Mouse (Mus musculus): ENCODE measurements around the gene Kcnh7.

Gene Kcnh7

DNA sequence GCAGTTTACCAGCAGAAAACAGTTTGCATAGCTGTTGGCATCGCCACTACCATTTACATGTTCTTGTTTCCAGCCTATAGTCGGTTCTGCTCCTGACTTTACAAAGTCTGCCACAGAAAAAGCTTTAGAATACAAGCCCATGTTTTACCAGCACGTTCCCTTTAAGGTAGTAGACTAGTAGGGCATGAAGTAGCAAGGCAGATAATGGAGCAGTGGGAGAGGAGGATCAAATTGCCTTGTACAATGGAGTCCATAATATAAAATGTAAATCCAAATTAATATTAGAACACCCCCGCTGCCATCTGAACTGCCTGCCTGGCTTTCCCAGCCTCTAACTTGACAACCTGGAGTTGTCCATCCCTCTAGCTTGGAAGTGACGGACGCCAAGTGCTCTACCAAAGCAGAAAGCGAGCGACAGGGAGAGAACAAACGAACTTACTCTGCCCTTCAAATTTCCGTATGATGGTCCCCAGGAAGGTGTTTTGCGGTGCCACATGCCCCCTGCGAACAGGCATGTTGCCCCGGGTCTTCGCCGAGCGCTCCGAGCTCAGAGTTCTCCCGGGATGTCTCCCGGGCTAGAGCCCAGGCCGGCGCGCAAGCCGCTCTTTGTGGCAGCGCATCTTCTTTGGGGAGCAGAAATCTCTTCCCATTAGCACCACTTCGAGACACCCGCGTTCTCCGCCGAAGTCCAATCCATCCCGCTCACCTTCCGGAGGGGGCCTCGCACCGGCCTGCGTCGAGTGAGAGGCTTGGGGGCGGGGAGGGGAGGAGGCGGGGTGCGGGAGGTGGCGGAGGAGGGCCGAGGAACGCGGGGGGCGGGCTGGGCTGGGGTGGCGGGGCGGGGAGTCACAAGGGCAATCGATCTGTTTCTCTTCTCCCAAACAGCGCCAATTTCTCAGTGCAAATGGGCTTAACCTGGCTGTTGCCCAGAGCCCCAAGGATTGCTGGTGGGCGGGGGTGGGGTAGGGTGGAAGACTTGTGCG is at the start of gene Kcnh7:
Gene Kcnh7, minus strand, starts transcription at position 725 of the 983 bp plus-strand sequence.
- DNase-seq (ENCODE audit: low read depth, low spot score) = no peak

DNA sequence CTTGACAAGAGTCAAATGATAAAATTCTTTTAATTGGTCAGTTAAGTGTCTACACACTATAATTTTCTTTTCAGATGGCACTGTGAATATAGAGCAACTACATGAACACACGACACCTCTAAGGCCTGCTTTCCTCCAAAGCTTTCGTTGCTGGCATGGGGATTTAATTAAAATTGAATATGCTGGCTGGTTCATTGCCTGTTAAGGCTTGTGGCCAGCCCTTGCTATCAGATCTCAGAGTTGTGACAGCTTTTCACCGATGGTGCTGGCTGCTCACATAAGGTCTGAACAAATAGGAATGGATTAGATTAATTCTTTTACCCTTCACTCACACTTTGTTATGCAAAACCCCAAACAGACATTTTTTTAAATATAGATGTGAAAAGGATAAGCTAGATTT is 23.3 kb upstream of the Kcnh7 start:
- DNase-seq (ENCODE audit: low read depth, low spot score) = no peak

DNA sequence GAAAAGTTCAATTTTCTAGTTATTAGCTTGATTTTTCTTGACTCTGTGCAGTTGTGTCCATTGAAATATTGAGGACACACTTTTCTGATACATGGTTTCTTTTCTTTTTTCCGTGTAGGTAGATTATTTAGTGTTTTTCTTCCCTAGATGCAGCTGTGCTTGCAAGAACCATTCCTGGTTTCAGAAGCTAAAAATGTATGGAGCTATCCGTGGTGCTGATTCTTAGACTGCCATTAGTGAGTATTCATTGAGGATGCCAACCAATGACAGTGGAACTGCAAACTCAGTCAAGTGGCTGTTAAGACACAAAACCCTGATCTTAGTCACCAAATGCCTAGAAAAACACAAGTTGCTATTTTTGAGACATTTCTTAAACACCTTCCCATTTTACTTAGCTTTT is 1.9 kb upstream of the Kcnh7 start:
- DNase-seq (ENCODE audit: low read depth, low spot score) = no peak

DNA sequence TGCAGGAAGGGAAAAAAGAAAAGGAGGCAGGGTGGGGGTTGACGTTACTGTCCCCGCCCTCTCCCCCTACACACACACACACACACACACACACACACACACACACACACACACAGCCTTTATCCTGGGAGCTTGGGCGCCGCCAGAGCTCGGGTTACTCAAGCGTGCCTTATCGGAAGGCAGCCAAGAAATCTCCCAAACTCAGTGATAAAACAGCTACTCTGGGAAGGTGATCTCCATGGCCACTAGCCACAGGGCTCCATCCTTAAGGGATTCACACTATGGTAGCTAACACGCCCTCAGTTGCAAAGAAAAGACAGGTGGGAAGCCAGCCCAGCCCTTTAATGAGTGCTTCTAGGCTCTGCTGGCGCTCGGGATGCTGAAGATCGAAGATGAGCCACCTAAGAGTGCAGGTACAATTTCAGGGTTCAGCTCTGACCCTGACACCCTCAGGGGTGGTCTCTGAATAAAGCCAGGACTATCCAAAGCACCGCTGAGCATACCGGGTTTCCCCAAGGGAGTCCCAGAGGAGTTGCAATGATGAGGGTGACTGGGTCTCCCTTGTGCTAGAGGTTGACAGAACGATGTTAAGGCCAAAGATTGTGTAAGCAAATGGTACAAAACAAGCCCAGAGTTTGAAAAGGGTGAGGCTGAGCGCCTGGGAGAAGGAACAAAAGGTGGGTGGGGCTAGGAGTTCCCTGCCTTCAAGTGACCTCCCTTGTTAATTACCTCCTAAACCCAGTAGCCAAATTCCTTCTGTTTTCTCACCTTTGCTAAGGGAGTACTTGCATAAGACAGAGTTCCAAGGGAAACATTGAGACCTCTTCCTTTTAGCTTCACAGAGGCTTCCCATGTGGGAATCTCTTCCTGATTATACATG is 704 bp upstream of the Kcnh7 start:
- DNase-seq (ENCODE audit: low read depth, low spot score) = no peak

DNA sequence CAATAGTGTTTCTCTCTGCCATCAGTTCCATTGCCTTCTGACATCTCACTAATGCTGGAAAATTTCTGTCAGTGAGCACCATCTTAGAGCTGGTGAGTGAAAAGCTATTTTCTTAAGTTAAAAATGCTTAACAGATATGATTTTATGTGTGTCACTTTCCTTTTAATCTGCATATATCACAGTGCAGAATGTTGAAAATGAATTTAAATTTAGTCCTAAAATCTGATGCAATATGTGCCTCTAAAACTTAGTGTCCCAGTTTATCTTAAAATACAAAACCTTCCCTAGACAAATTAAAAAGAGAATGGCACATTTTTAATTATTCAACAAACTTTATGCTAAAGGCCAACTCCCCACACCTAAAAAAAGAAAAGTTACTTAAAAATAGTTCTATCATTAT is 30.4 kb downstream of the Kcnh7 start:
- DNase-seq (ENCODE audit: low read depth, low spot score) = no peak

DNA sequence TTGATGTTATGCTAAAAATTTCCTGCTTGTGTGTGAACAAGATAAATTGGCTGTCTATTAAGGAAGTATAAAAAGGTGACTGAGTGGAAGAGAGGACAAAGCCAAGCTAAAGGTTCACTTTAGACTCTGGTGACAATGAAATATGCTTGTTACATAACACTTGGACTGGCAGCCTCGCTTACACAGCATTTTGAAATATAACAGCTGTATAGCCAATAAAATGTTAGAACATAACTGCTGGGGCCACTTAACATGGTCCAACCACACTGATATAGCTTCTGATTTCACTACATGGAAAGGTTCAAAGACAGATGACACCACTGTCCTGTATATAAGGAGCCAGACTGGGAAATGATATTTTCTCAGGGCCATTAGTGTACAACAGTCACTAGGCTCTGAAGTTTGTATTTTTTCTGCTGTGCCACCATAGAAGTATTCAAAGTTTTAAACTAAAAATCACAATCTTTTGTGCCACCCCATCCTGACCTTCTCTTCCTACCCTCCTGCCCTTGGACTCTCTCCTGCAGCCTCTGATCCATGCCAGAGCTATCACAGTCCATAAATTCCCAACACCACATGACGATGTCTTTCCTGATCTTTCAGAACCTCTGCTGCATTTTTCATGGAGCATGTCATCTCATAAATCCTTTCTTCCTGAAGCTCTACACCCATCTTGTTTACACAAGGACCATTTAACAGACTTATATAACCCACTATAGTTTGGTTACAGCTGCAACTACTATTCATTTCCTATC is 56.1 kb downstream of the Kcnh7 start:
- no peak for DNase-seq (ENCODE audit: low read depth, low spot score)

DNA sequence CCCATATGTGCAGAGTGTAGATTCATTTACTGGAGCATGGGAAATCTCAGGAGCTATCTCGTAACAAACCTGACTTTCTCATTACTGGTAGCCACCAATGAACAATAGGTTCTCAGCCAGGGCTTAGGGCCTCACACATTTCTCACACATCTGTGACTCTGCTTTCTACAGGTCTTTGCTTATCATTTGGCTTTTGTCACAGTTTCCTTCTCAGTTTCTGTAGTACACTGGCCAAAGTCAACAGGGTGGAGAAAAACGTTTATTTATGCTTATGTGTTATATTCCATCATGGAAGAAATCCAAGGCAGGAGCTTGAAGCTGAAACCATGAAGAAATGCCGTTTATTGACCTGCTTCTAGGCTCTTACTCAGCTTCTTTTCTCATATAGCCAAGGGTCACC is 63.8 kb downstream of the Kcnh7 start:
- DNase-seq (ENCODE audit: low read depth, low spot score) = no peak

DNA sequence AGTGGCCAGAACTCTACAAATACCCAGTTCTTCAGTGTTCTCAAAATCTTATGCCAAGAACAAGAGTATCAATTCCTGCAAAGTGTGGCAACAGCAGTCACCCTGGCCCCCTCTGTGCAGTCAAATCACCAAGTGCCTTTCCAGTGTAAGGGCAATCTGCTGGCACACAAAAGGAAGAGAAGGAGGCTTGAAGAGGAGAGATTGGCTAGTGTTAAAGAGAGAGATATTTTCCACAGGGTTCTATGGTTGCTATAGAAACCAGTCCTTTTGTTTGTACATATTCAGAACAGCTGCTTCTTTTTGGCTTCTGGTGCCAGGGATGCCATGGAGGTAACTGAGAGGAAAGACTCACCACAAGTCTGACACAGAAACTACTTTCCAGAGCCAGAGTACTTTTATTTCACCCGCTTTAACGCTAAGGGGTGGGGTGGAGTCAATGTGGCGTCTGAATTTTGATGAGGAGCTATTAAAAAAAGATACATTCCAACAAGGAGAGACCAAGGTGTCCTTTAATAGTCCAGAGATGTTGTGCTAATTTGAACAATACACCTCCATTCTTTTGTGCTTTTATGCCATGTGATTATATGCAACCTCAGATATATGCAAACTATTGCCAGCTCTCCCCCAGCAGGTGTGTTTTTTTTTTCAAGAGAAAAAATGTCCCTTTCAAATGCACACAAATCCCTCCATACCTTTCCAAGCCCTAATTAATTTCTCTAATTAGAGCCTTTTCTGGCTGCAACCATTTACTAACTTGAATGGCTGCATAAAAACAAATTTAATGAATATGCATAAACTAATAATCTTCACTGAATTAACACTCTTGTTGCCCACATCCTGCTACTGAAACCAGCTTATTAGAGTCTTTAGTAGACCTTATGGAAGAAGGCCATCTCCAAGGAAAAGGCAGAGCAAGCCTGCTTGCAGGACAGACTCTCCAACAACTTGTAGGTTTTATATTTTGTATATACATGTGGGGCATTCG is 66.6 kb downstream of the Kcnh7 start:
- DNase-seq (ENCODE audit: low read depth, low spot score) = no peak

DNA sequence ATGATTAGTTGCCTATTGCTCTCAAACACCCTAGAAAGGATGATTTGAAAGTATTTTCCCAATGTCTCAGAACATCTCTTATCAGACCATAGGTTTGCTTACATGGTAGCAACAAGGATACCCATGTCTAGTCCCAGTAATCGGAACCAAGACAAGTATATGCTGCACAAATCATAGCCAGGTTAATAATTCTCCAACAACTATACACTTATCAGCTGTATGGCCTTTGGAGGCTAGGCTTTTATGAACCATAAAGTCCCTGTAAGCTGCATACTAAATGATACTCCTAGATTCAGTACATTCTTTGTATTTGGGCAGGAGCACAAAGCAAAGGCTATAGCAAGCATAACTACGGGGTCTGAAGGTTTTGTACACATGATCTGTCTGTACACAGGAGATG is 78.1 kb downstream of the Kcnh7 start:
- no peak for DNase-seq (ENCODE audit: low read depth, low spot score)

DNA sequence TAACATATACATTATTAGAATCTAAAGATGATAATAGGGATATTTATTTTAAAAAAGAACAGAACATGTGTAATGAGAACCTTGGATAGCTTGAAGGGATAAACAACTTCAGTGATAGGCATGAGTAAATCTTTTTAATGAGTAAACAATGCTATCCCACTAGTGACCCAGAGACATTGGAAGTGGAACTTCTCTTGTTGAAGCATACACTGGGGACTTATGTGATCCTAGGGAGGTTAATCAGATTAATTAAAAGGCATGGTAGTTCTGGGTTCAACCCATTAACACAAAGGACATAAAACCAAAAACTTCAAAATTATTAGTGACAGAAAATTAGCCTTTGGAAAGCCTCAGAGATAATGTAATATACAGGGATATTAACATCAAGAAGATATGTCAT is 84.4 kb downstream of the Kcnh7 start:
- no peak for DNase-seq (ENCODE audit: low read depth, low spot score)

DNA sequence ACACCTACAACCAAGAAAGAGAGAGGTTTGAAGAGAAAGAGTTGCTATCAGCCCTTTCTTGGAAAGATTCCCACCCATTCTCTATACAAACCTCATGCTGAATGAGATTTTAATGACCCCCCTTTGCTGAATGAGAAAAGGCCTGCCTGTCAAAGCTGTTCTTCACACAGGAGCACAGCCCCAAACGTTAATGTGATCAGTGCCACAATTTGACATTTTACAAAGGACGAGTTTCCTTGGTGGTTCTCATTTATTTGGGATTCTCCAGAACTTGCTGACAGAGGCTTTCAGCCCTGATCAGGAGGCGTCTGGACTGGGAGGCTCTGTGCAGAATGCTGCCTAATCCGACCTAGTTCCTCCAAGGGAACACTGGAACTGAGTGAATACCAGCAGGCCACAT is 92.3 kb downstream of the Kcnh7 start:
- no peak for DNase-seq (ENCODE audit: low read depth, low spot score)

DNA sequence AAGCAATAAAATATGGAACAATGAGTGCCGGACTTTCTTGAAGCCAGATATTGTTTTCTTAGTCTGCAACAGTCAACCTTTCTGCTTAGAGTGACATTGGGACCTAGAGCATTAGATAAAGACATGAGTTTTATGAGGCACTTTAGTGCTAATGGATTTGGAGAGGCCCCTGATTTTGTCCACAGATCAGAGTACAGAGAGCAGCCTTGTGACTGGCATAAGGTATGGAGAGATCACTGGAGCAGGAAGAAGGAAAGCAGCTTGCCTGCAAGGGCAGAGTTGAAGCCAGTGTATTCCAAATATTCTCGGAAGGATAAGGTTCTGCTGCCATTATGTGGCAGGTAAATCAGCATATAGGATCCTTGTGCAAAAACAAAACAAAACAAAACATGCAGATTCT is 93.6 kb downstream of the Kcnh7 start:
- DNase-seq (ENCODE audit: low read depth, low spot score) = no peak

DNA sequence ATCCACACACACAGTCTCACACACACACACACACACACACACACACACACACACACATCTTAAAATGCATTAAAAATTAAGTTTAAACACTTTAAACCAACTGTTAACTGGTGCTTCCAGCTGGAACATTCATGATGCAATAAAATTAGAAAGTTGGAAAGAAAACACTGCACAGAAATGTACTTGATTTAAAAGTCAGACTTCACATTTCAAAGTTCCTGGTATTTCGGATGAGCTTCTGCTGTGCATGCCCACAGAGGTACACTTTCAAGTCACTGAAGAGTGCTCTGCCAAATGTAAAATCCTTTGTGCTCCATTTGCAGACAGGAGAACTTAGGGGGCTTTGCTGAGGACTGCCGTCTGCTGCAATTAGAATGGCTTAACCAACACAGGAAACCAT is 125.7 kb downstream of the Kcnh7 start:
- no peak for DNase-seq (ENCODE audit: low read depth, low spot score)

DNA sequence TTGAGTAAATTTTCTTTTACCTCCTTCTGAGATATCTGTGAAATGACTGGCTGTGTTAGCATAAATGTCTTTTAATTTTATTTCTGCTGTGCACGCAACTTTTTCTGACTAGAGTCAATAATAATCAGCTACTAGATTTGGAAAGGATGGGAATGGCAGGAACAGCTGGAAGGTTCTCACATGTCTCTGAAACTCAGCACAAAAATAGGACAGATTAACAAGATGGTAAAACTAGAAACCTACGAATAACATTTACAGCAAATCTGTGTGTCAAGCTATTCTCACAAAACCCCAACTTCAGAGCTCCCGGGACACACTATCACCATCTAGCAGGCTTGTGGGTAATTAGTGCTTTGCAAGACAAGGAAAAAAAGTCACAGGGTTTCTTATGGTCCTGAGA is 134.2 kb downstream of the Kcnh7 start:
- no peak for DNase-seq (ENCODE audit: low read depth, low spot score)

DNA sequence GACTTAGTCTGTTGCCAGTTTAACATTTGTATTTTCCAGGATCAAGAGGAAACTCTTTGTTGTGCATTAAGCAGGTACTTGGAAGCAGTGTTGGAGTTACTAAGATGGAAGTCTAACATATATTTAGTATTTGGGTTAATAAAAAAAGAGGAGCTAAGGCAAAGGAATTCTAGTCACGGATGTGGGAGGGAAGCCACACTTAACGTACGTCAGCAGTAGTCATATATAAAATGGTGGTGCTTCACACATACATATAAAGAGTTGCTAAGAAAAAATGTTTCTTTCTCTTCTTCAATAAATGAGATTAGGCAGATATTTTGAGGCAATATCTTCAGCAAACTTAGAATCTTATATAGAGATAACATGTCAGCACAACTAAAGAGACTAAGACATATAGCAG is 144.4 kb downstream of the Kcnh7 start:
- no peak for DNase-seq (ENCODE audit: low read depth, low spot score)

DNA sequence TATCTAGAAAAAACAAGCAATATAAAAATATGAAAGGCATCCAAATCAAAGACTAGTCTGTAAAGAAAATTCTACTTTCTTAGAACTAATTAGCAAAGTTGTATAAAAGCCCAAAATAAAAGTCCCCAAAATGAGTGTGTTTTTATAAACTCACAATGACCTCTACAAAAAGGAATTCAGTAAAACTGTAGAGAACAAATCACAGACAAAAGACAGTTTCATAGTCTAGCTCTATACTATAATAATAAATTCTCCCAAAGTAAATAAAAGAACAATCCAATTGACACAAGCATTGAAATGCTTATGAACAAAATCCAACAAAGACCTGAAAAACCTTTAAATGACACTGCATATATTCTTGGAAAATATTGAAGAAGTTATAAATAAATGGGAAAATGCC is 169.2 kb downstream of the Kcnh7 start:
- DNase-seq (ENCODE audit: low read depth, low spot score) = no peak

DNA sequence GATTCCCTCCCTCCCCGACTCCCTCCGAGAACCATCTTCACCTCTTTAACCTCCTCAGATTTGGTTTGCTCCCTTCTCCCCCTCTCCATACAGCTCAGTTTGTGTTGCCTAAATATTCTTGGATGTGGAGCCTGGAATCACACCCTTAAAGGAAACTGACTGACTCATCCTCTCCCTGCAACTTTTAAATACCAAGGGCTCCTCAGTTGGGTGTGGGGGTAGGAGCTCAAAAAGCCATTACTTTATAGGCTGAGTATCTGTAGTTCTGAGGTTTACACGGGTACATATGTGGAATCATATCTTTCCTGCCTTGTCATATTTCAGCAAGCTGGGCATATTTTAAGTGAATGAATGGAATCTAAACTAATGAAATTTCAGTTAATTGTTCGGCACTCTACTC is 174.9 kb downstream of the Kcnh7 start:
- no peak for DNase-seq (ENCODE audit: low read depth, low spot score)

DNA sequence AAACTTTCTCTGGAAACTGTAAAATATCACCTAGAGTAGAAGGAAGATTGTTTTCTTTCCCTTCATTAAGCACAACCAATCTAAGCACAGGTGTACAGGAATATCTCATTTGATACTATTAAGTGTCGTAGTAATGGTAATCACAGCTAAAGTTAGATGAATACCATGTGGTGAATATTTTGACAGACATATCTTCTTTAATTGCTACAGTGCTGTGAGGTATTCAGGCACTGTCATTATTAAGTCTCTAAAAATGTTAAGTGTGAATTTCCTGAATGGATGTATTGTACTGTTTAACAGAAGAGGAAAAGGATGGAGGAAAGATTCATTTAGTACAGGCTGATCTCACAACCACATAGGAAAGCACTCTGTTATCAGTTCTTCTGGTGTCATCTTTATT is 181.3 kb downstream of the Kcnh7 start:
- DNase-seq (ENCODE audit: low read depth, low spot score) = no peak

DNA sequence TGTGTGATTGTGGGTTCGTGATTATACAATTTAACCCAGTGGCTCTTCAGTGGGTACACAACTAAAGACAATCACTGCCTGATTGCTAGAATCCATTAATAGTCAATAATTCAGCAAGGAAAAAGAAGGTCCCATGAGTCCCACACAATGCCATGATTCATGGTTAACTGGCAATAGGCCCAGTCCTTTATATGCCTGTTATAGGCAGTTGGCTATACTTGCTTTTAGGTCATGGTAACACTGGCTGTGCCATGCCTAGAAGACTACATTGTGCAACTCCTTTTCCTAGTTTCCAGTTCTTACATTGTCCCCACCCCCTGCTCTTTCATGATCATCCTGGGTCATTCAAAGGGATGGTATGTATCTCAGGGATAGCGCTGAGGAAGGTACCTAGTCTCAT is 186.4 kb downstream of the Kcnh7 start:
- DNase-seq (ENCODE audit: low read depth, low spot score) = no peak

DNA sequence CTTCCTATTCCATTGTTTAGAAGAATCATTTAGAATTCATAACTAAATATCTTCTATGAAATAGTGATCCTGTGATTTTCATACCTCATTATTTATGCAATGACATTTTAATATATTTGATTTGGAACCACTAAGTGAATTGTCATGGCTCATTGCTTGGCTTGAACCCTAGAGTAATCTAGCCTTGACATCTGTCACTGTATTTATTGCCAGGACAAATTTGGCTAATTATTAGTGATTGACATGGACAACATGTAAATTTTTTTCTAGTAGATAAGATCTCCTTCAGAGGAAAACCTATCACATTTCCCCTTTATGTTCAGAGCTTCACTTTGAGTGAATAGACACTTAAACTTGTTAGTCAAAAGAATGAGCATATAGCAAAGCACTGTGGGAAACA is 195.5 kb downstream of the Kcnh7 start:
- DNase-seq (ENCODE audit: low read depth, low spot score) = no peak

DNA sequence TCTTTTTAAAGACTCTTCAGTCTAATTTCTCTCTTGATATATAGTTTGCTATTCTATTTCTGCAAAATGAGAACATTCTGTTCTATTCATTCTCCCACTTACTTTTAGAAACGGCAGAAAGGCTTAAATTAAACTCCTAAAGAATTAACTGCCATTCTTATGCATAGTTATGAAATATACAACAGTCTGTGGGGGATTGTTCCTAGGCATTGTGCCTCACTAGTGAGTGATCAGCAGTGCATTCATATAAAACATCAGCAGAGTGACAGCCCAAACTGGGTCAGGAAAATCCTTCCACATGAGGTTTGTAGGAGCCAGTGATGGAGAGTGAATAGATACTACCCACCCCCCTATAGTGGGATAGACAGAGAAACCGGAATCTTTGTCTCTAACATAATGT is 200.2 kb downstream of the Kcnh7 start:
- no peak for DNase-seq (ENCODE audit: low read depth, low spot score)

All from retina, adult 2 months (tissue).